Mouse (Mus musculus): ENCODE measurements at regions not wholly inside any gene's neighbourhood (a gene's known extent, or its start where the extent isn't known, plus 50 kb on each side); places are given as distances from the start of the nearest gene placed in this dataset.

- DNase-seq (ENCODE audit: low spot score) = no peak
These were observed 67.8 kb downstream of the Nkx6-1 start for GRCm38 (mm10) chr5:101596996-101597395.

GRCm38 (mm10) chr5:101591236-101591635 is 73.6 kb downstream of the Nkx6-1 start:
- DNase-seq (ENCODE audit: low spot score) = no peak

GRCm38 (mm10) chr5:101590341-101591124 is 74.3 kb downstream of the Nkx6-1 start:
- no peak for DNase-seq (ENCODE audit: low spot score)

GRCm38 (mm10) chr5:101572966-101573365 is 91.8 kb downstream of the Nkx6-1 start:
- DNase-seq (ENCODE audit: low spot score) = no peak

GRCm38 (mm10) chr5:101565770-101566169 is 99.0 kb downstream of the Nkx6-1 start:
- DNase-seq (ENCODE audit: low spot score) = no peak

- no peak for DNase-seq (ENCODE audit: low spot score)
These were observed 104.4 kb downstream of the Nkx6-1 start for GRCm38 (mm10) chr5:101560366-101560765.

GRCm38 (mm10) chr5:101558279-101558987 is 106.4 kb downstream of the Nkx6-1 start:
- no peak for DNase-seq (ENCODE audit: low spot score)

- DNase-seq (ENCODE audit: low spot score) = no peak
These were observed 107.6 kb downstream of the Nkx6-1 start for GRCm38 (mm10) chr5:101557156-101557555.

GRCm38 (mm10) chr5:101543326-101543725 is 121.5 kb downstream of the Nkx6-1 start:
- DNase-seq (ENCODE audit: low spot score) = no peak

- no peak for DNase-seq (ENCODE audit: low spot score)
These were observed 125.0 kb downstream of the Nkx6-1 start for GRCm38 (mm10) chr5:101539818-101540217.

GRCm38 (mm10) chr5:101539254-101539549 is 125.6 kb downstream of the Nkx6-1 start:
- DNase-seq (ENCODE audit: low spot score) = no peak

GRCm38 (mm10) chr5:101538410-101539253 is 126.2 kb downstream of the Nkx6-1 start:
- no peak for DNase-seq (ENCODE audit: low spot score)

- DNase-seq (ENCODE audit: low spot score) = no peak
These were observed 127.0 kb downstream of the Nkx6-1 start for GRCm38 (mm10) chr5:101537518-101538380.

GRCm38 (mm10) chr5:101535451-101535850 is 129.3 kb downstream of the Nkx6-1 start:
- DNase-seq (ENCODE audit: low spot score) = no peak

GRCm38 (mm10) chr5:101525346-101525745 is 139.4 kb downstream of the Nkx6-1 start:
- DNase-seq (ENCODE audit: low spot score) = no peak

- no peak for DNase-seq (ENCODE audit: low spot score)
These were observed 140.1 kb downstream of the Nkx6-1 start for GRCm38 (mm10) chr5:101524670-101525069.

- no peak for DNase-seq (ENCODE audit: low spot score)
These were observed 140.9 kb downstream of the Nkx6-1 start for GRCm38 (mm10) chr5:101523902-101524301.

- no peak for DNase-seq (ENCODE audit: low spot score)
These were observed 141.3 kb downstream of the Nkx6-1 start for GRCm38 (mm10) chr5:101523490-101523889.

- no peak for DNase-seq (ENCODE audit: low spot score)
These were observed 143.7 kb downstream of the Nkx6-1 start for GRCm38 (mm10) chr5:101520935-101521655.

GRCm38 (mm10) chr5:101518791-101519547 is 145.8 kb downstream of the Nkx6-1 start:
- DNase-seq (ENCODE audit: low spot score) = no peak
